Mouse (Mus musculus): Measurements from ENCODE around the gene Pgd. TPM values are rescaled to one million over a fixed set of nuclear protein-coding genes. Genes with fewer than 3 reads are reported as not detected.

Pgd gene
- polyA plus RNA-seq (2021; fragmentation: Nextera tagmentation), result 15.5 and 20.8 TPM in 2 replicates
- long read RNA-seq, experiment 1, transcript Pgd-201 (13 exons, 2,218 nt), result major isoform, 127 of 149 reads
- long read RNA-seq, experiment 1, partial matches to known transcripts, result 13 of 149 reads
- long read RNA-seq, experiment 1, other reads (novel, unspliced or antisense), result 9 of 149 reads
- long read RNA-seq, experiment 2, transcript Pgd-201 (13 exons, 2,218 nt), result major isoform, 22 of 28 reads
- long read RNA-seq, experiment 2, partial matches to known transcripts, result 3 of 28 reads
- long read RNA-seq, experiment 2, other reads (novel, unspliced or antisense), result 3 of 28 reads

DNA sequence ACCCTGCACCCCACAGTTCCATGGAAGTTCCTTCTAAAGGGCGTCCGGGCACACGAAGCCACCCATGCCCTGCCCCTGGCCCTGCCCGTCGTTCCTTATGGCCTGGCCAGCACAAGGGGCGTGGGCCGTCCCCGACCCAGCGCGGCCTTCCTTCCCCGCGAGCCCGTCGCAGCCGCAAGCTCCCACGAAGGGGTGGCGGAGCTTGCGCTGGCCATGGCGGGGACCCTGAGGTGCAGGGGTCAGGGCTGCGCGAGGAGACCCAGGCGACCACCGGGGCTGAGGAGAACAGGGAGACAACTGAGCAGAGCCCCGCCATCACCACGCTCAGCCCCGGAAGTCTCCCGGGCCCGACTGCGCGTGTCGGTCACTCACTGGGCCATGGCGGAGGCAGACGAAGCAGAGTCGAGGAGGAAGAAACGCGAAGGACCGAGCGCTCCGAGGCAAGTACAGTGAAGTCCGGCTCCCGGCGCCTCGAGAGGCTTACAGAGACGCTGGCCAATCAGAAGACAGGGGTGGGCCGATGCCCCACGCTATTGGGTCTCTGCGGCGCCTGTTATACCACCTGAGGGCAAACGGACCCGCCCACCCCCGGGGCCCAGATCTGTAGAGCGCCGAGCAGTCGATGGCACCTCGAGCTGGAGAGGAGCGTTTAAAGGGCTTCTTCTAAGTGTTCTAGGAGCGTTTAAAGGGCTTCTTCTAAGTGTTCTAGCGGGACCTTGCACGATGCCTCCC, at the start of gene Pgd:
Gene Pgd, minus strand, starts transcription at position 557 of the 732 bp plus-strand sequence.

GRCm38 (mm10) chr4:149136982-149137770, 29.4 kb downstream of the Pgd start, which contains the start of gene Cenps:
Gene Cenps, minus strand, starts transcription at chr4:149137629.

DNA sequence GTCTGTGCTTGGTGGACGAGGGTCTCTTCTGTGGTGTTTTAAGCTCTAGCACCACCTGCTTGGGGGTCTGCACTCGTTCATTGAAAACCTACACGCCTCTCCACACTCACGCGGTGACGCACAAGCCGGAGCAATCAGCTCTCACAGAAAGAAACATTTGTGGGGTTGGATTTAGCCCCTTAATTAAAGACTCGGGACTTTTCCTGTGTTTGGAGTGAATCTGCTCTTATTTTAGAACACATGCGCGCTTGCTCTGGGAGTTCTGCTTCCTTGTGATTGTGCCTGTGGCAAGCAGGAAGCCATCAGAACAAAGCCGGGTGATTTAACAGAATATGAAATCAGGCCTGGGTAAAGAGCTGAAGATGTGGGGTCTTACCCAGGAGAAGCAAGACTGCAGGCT, 39.9 kb downstream of the Pgd start, which contains the start of gene Cort:
Gene Cort, minus strand, starts transcription at position 101 of the 400 bp plus-strand sequence.

GRCm38 (mm10) chr4:149103875-149104561, 62.6 kb downstream of the Pgd start, which contains the start of gene Dffa:
Gene Dffa, plus strand, starts transcription at chr4:149104146.

Other genes with a start within 250 kb of the Pgd start
- 55.5 and 57.8 TPM in 2 replicates for gene Pex14, start 66.9 kb downstream of the Pgd start, polyA plus RNA-seq (2021; fragmentation: Nextera tagmentation)
- gene Dffa, start 62.6 kb downstream of the Pgd start, polyA plus RNA-seq (2021; fragmentation: Nextera tagmentation), result 11.7 and 16.7 TPM in 2 replicates
- gene Cort, start 40.0 kb downstream of the Pgd start, polyA plus RNA-seq (2021; fragmentation: Nextera tagmentation), result 29.8 and 33.1 TPM in 2 replicates
- 8.8 and 11.1 TPM in 2 replicates for gene Cenps, start 29.1 kb downstream of the Pgd start, polyA plus RNA-seq (2021; fragmentation: Nextera tagmentation)
- gene Kif1b, start 140.9 kb upstream of the Pgd start, polyA plus RNA-seq (2021; fragmentation: Nextera tagmentation), result 51.0 and 56.0 TPM in 2 replicates

Data from left cerebral cortex, adult 6 months (tissue).